Mouse (Mus musculus): Measurements from ENCODE around the gene Lin54. TPM values are rescaled to one million over a fixed set of nuclear protein-coding genes. Genes with fewer than 3 reads are reported as not detected.

Lin54 gene
- polyA plus RNA-seq (2012; rRNA removed): 4.5 and 5.2 TPM in 2 replicates

DNA sequence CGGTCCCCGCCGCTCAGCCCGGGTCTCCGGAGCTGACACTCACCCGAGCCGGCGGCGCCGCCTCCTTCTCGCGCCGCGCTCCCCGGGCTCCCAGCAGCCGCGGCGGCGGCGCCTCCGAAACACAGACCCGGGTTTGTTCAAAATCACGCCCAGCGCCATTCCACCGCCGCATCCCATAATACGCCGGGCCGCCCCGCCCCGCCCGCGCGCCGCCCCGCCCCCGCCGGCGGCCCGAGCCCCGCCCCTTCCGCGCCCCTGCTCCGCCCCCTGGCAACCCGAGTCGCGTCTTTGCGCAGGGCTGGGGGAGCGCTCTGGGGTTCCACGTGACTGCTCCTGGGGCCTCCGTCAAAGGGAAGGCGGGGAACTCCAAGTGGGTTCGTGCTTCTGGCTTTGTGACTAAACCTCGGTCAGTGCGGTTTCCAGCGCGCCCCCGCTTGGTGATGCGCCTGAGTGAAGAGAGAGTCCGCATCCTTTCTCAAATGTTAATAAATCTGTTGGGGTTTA lies at the start of gene Lin54:
TSS of gene Lin54 (minus strand) at position 182 of the 504 bp plus-strand sequence.
- peak; percentile 78 for DNase-seq
- WGBS: 3% methylated on average over 60 of the region's 60 CpGs
- TF ChIP-seq CTCF (IDR thresholded peaks at IDR 0.05; ENCODE audit: insufficient read depth, low read length) (no peak), POLR2A (IDR thresholded peaks at IDR 0.05; ENCODE audit: borderline replicate concordance, extremely low read depth, low read depth, low read length) (no peak)
- H3K4me1 ChIP-seq (ENCODE audit: control insufficient read depth, insufficient read depth, low read length): no peaks in the 10 kb centered on the region
- peak within 1 kb of the TSS; percentile 81 for H3K4me3 ChIP-seq (replicated peaks; ENCODE audit: extremely low read depth, low read depth, low read length)

DNA sequence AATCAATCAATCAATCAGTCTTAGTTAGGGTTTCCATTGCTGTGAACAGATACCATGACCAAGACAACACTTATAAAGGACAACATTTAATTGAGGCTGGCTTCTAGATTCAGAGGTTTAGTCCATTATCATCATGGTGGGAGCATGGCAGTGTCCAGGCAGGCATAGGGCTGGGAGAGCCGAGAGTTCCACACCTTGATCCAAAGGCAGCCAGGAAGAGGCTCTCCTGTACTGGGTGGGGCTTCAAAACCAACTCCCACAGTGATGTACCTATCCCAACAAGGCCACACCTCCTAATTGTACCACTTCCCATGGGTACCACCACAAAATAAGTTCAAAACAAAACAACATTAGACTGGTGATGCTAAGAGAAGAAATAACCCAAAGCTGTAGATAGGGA lies 49.7 kb upstream of the Lin54 start:
- no peak for TF ChIP-seq CTCF (IDR thresholded peaks at IDR 0.05; ENCODE audit: insufficient read depth, low read length)
- TF ChIP-seq POLR2A (IDR thresholded peaks at IDR 0.05; ENCODE audit: borderline replicate concordance, extremely low read depth, low read depth, low read length): no peak
- DNase-seq: no peak
- H3K4me1 ChIP-seq (ENCODE audit: control insufficient read depth, insufficient read depth, low read length): no peaks in the 10 kb centered on the region
- no peak overlapping the region for H3K4me3 ChIP-seq (replicated peaks; ENCODE audit: extremely low read depth, low read depth, low read length)
- WGBS: 92% methylated on average over 1 of the region's 1 CpGs

DNA sequence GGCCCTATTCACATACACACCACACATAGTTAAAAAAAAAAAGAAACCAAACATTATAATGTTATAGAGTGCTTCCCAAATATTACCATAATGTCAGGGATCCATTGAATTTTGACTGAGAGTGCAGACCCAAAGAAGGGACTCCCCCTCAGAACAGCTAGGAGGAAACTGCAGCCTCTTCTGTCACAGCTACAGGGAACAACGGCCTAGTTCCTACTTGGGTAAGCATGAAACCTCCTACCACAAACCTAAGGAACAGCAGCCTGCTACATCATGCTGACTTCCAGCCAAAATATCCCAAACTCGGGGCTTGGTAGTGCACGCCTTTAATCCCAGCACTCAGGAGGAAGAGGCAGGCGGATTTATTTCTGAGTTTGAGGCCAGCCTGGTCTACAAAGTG lies 48.9 kb upstream of the Lin54 start:
- WGBS: 88% methylated on average over 4 of the region's 4 CpGs
- TF ChIP-seq POLR2A (IDR thresholded peaks at IDR 0.05; ENCODE audit: borderline replicate concordance, extremely low read depth, low read depth, low read length): no peak
- no peak for TF ChIP-seq CTCF (IDR thresholded peaks at IDR 0.05; ENCODE audit: insufficient read depth, low read length)
- Histone ChIP-seq H3K4me3 (replicated peaks; ENCODE audit: extremely low read depth, low read depth, low read length) (no peak overlapping the region), H3K4me1 (ENCODE audit: control insufficient read depth, insufficient read depth, low read length) (no peaks in the 10 kb centered on the region)
- no peak for DNase-seq

DNA sequence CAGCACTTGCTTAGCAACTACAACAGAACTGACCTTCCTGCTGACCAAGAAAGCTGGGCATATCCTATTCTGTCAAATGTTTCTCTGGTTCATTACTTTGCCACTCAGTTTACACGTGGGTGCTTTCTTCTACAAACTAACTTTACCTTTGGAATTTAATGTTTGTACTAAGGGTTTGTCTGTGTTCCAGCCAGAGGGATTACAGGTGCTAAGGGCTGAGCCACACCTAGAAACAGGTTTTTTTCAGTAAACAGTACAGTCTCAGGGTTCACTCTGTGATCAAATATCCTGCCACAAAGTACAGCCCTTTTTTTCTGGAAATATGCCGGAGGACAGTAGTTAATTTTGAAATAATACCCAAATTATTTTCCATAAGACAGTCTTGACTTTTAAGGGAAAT lies 47.8 kb upstream of the Lin54 start:
- no peaks in the 10 kb centered on the region for H3K4me1 ChIP-seq (ENCODE audit: control insufficient read depth, insufficient read depth, low read length)
- DNase-seq: no peak
- no peak for TF ChIP-seq POLR2A (IDR thresholded peaks at IDR 0.05; ENCODE audit: borderline replicate concordance, extremely low read depth, low read depth, low read length)
- TF ChIP-seq CTCF (IDR thresholded peaks at IDR 0.05; ENCODE audit: insufficient read depth, low read length): no peak
- H3K4me3 ChIP-seq (replicated peaks; ENCODE audit: extremely low read depth, low read depth, low read length): no peak overlapping the region
- WGBS: 58% methylated on average over 2 of the region's 2 CpGs

DNA sequence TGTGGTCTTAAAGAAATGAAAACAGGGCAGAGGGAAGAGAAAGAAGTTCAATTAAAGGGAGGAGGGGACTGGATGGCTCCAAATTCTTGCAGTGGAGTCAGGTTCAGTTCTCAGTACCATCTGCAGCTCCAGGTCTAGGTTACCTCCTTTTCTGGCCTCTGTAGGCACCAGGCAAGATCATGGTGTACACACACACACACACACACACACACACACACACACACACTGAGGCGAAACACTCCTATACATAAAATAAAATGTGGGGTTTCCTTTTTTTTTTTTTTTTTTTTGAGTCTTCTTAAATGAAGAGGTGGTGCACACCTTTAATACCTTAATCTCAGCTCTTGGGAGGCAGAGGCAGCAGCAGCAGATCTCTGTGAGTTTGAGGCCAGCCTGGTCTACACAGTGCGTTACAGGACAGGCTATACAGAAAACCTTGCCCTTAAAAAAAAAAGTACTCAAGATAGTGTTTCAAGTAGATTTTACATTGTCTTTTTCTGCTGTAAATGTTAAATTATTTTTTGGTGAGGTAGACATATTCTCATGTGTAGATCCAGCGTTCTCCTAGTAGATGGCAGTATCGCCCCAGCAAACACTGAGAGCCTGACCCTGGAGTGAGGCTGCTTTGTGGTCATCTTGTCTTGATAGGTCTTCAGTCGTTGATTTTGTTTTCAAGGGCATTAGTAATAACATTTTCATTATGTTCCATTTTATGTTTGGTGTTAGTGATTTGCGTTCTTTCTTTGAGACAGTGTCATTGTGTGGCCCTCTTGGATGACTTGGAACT lies 46.0 kb upstream of the Lin54 start:
- WGBS: 78% methylated on average over 6 of the region's 6 CpGs
- Histone ChIP-seq H3K4me3 (replicated peaks; ENCODE audit: extremely low read depth, low read depth, low read length) (no peak overlapping the region), H3K4me1 (ENCODE audit: control insufficient read depth, insufficient read depth, low read length) (no peaks in the 10 kb centered on the region)
- TF ChIP-seq CTCF (IDR thresholded peaks at IDR 0.05; ENCODE audit: insufficient read depth, low read length) (peak; percentile 58; the same call in 1 of the 2 replicates), POLR2A (IDR thresholded peaks at IDR 0.05; ENCODE audit: borderline replicate concordance, extremely low read depth, low read depth, low read length) (no peak)
- no peak for DNase-seq

DNA sequence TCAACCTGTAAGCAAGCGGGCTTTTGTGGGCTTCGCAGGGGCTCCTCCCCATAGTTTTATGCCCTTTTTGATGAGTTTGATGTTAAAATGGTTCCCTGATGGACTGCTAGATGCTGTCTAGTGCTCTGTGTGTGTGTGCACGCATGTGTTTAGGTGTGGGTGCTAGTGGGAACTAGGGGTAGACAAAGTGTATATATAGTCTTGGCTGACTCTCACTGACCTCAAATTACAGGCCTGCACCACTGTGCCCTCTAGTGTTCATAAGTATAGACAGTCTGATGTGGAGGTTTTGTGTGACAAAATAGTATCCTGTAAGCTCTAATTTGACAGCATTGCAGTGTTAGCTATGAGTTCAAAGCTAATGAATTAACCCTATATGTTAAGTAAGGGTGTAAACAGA lies 36.2 kb upstream of the Lin54 start:
- H3K4me3 ChIP-seq (replicated peaks; ENCODE audit: extremely low read depth, low read depth, low read length): no peak overlapping the region
- peak; percentile 13 for DNase-seq
- 70% methylated on average over 3 of the region's 3 CpGs for WGBS
- TF ChIP-seq POLR2A (IDR thresholded peaks at IDR 0.05; ENCODE audit: borderline replicate concordance, extremely low read depth, low read depth, low read length) (no peak), CTCF (IDR thresholded peaks at IDR 0.05; ENCODE audit: insufficient read depth, low read length) (peak; percentile 52; the same call in 1 of the 2 replicates)
- H3K4me1 ChIP-seq (ENCODE audit: control insufficient read depth, insufficient read depth, low read length): no peaks in the 10 kb centered on the region

DNA sequence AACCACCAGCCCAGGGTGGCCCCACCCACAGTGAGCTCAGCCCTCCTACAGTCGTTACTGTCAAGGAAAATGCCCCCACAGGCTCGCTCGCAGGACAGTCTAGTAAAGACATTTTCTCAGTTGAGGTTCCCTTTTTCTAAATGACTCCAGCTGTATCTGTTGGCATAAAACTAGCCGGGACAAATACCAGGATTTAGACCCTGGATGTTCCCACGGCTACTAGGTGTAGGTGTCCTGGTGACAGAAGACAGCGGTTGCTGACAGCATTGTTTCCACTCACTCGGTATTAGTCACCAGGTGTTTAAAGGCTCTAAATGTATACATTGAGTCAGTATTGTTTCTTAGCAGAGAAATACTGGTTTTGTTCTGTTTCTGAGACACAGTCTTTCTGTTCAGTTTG lies 35.4 kb upstream of the Lin54 start:
- WGBS: 77% methylated on average over 7 of the region's 7 CpGs
- TF ChIP-seq CTCF (IDR thresholded peaks at IDR 0.05; ENCODE audit: insufficient read depth, low read length) (no peak), POLR2A (IDR thresholded peaks at IDR 0.05; ENCODE audit: borderline replicate concordance, extremely low read depth, low read depth, low read length) (no peak)
- no peak for DNase-seq

DNA sequence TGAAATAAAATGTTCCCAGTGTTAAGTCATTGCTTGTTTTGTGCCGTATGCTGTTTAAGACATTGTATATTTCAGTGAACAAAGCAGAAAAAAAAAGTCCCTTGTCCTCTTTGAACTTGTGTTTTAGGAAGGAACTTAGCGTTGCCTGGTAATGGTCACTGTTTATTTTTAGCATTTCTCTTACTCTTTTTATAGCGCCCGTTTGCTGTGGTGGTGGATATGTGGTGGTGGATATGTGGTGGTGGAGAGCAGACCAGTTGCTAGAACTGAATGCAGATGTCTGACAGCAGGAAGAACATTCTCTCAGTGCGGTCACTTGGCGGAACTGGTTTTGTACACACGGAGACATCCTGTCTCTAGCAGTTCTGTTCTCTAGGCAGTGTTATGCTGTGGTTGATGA lies 25.7 kb upstream of the Lin54 start:
- TF ChIP-seq POLR2A (IDR thresholded peaks at IDR 0.05; ENCODE audit: borderline replicate concordance, extremely low read depth, low read depth, low read length): no peak
- TF ChIP-seq CTCF (IDR thresholded peaks at IDR 0.05; ENCODE audit: insufficient read depth, low read length): no peak
- 17% methylated on average over 7 of the region's 7 CpGs for WGBS
- Histone ChIP-seq H3K4me1 (ENCODE audit: control insufficient read depth, insufficient read depth, low read length) (peaks cover 5% of the 10 kb centered on the region; the same call in 1 of the 2 replicates), H3K4me3 (replicated peaks; ENCODE audit: extremely low read depth, low read depth, low read length) (peak overlapping the region; percentile 24)
- DNase-seq: peak; percentile 11

More for the DNA sequence above, 35.4 kb upstream of the Lin54 start:
- H3K4me3 ChIP-seq (replicated peaks; ENCODE audit: extremely low read depth, low read depth, low read length): no peak overlapping the region
- no peaks in the 10 kb centered on the region for H3K4me1 ChIP-seq (ENCODE audit: control insufficient read depth, insufficient read depth, low read length)

DNA sequence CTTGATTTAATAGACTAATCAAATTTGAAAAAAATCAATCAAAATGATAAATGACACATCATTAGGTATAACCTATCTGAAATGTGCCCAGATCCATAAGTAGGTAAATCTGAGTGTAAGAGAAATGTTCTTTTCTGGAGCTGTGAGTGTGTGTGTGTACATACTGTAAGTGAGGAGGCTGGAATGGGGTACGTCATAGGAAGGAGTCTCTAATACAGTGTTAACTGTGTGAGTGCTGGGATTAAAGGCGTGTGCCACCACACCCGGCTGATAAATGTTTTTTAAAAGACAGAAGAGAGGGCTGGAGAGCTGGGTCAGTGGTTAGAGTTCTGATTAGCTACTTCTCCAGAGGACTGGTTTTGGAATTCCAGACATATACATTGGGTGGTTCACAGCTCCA lies 25.2 kb upstream of the Lin54 start:
- 30% methylated on average over 3 of the region's 3 CpGs for WGBS
- no peak for DNase-seq
- TF ChIP-seq CTCF (IDR thresholded peaks at IDR 0.05; ENCODE audit: insufficient read depth, low read length) (no peak), POLR2A (IDR thresholded peaks at IDR 0.05; ENCODE audit: borderline replicate concordance, extremely low read depth, low read depth, low read length) (no peak)
- peaks cover 5% of the 10 kb centered on the region; the same call in 1 of the 2 replicates for H3K4me1 ChIP-seq (ENCODE audit: control insufficient read depth, insufficient read depth, low read length)
- no peak overlapping the region for H3K4me3 ChIP-seq (replicated peaks; ENCODE audit: extremely low read depth, low read depth, low read length)

DNA sequence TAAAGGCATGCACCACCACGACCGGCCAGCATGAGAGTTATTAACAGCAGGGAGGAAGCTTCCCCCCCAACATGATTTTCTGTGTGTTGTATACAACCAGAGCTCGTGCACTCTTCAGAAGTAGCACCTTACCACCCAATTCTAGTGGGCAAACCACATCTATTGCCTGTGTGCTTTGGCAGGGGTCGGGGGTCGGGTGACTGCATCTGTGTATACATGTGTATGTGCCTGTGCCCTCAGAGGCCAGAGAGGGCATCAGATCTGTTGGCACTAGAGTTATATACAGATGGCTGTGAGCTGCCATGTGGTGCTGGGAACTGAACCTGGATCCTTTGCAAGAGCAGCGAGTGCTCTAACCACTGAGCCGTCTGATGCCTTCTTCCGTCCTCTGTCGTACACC lies 24.5 kb upstream of the Lin54 start:
- 85% methylated on average over 9 of the region's 9 CpGs for WGBS
- H3K4me3 ChIP-seq (replicated peaks; ENCODE audit: extremely low read depth, low read depth, low read length): no peak overlapping the region
- no peak for TF ChIP-seq POLR2A (IDR thresholded peaks at IDR 0.05; ENCODE audit: borderline replicate concordance, extremely low read depth, low read depth, low read length)
- TF ChIP-seq CTCF (IDR thresholded peaks at IDR 0.05; ENCODE audit: insufficient read depth, low read length): no peak
- peaks cover 10% of the 10 kb centered on the region; the same call in 1 of the 2 replicates for H3K4me1 ChIP-seq (ENCODE audit: control insufficient read depth, insufficient read depth, low read length)
- DNase-seq: no peak

All from lung, adult 2 months (tissue).